Mouse (Mus musculus) liver, postnatal 0 days (tissue): Measurements from ENCODE around the gene Maco1. TPM values are rescaled to one million over a fixed set of nuclear protein-coding genes. Genes with fewer than 3 reads are reported as not detected.
"Not testable (repeated sequence)": the region's sequence is repeated elsewhere in the genome, so short reads cannot be mapped to it uniquely, and the experiment has no call there.

Source experiments
- ATAC-seq: fragments of 200-750 bp; cut with Nextera tagmentation; 2 replicates; pipeline ENCODE4 v1.8.0; 2017; ENCODE audit warnings: mild to moderate bottlenecking, moderate library complexity
- DNase-seq: peaks from one replicate; pipeline ENCODE4 v3.0.0-alpha.2; 2016
- H3K27ac ChIP-seq: fragments of 300-500 bp; sonication (generic); 2 replicates; pipeline ENCODE4 v1.5.1; 2014; ENCODE audit warnings: antibody characterized with exemption, moderate library complexity, mild to moderate bottlenecking, low read depth
- H3K27me3 ChIP-seq: fragments of 300-500 bp; sonication (generic); 2 replicates; pipeline ENCODE4 v1.6.1; 2014; ENCODE audit warnings: low read length, control low read depth, mixed read lengths; ENCODE audit not compliant: insufficient read depth
- H3K36me3 ChIP-seq: fragments of 300-500 bp; sonication (generic); replicated peaks from 2 replicates; pipeline ENCODE4 v1.6.1; 2014; ENCODE audit warnings: mild to moderate bottlenecking, control low read depth, low read length, moderate library complexity, mixed read lengths; ENCODE audit not compliant: insufficient read depth
- H3K4me1 ChIP-seq: fragments of 300-500 bp; sonication (generic); 2 replicates; pipeline ENCODE4 v1.6.1; 2014; ENCODE audit warnings: antibody characterized with exemption, mild to moderate bottlenecking, control low read depth; ENCODE audit not compliant: insufficient read depth
- H3K4me2 ChIP-seq: fragments of 300-500 bp; sonication (generic); 2 replicates; pipeline ENCODE4 v1.6.1; 2014; ENCODE audit warnings: low read depth, mild to moderate bottlenecking, low read length, moderate library complexity, mixed read lengths
- H3K4me3 ChIP-seq: fragments of 300-500 bp; sonication (generic); 2 replicates; pipeline ENCODE4 v1.5.1; 2014; ENCODE audit warnings: low read depth, low read length
- H3K9ac ChIP-seq: fragments of 300-500 bp; sonication (generic); replicated peaks from 2 replicates; pipeline ENCODE4 v1.6.1; 2014; ENCODE audit warnings: mild to moderate bottlenecking, moderate library complexity
- H3K9me3 ChIP-seq: fragments of 300-500 bp; sonication (generic); 2 replicates; pipeline ENCODE4 v1.6.1; 2016; ENCODE audit warnings: mild to moderate bottlenecking, control low read depth, low read length, mixed read lengths
- CTCF ChIP-seq: sonication (generic); IDR thresholded peaks from 2 replicates; pipeline ENCODE4 v1.5.1; 2016; ENCODE audit warnings: antibody characterized with exemption, low read depth
- EP300 ChIP-seq: IDR thresholded peaks from 2 replicates; pipeline ENCODE4 v1.6.1; 2016; ENCODE audit warnings: antibody characterized with exemption, low read depth, mild to moderate bottlenecking
- WGBS: fragments of 180-500 bp; shearing (Covaris S2); extraction: QIAGEN DNeasy Blood & Tissue Kit; methylation state at CpG from one replicate; pipeline ENCODE4 v1.1.7; 2014; ENCODE audit not compliant: insufficient replicate concordance; 5-methylcytosine and 5-hydroxymethylcytosine counted together
- polyA plus RNA-seq: library from polyadenylated mRNA; unstranded; fragments of >200 nt; fragmentation: Nextera tagmentation; extraction: Ambion mirVana; gene quantifications from 2 replicates; pipeline ENCODE4 v1.2.1, GENCODE M21; 2015

Gene Maco1
- polyA plus RNA-seq, 1 experiment from 2014 or later: 14.6 TPM

GRCm38 (mm10) chr4:134850551-134850950 lies 2.6 kb downstream of the Maco1 start:
- no peaks in the 10 kb centered on the region for H3K36me3 ChIP-seq
- ATAC-seq: no peak
- H3K4me3 ChIP-seq: no peak overlapping the region
- H3K9ac ChIP-seq: no peak overlapping the region
- no peaks in the 10 kb centered on the region for H3K27me3 ChIP-seq
- peaks cover 25% of the 10 kb centered on the region for H3K4me1 ChIP-seq
- no peaks in the 10 kb centered on the region for H3K9me3 ChIP-seq
- TF ChIP-seq CTCF (no peak), EP300 (no peak)
- no peak for DNase-seq
- 78% methylated on average over 4 of the region's 4 CpGs for WGBS
- H3K27ac ChIP-seq: no peak overlapping the region
- H3K4me2 ChIP-seq: no peak overlapping the region

- Histone ChIP-seq H3K4me1 (peaks cover 31% of the 10 kb centered on the region), H3K36me3 (no peaks in the 10 kb centered on the region), H3K27me3 (no peaks in the 10 kb centered on the region), H3K9ac (no peak overlapping the region), H3K9me3 (no peaks in the 10 kb centered on the region), H3K27ac (no peak overlapping the region; the same call in 1 of the 2 replicates), H3K4me2 (peak overlapping the region; percentile 7; the same call in 1 of the 2 replicates), H3K4me3 (no peak overlapping the region)
- TF ChIP-seq CTCF: no peak
- TF ChIP-seq EP300: no peak
- DNase-seq (no peak), ATAC-seq (no peak)
- WGBS: 55% methylated on average over 4 of the region's 4 CpGs
Observed at GRCm38 (mm10) chr4:134847587-134847986, 5.6 kb downstream of the Maco1 start.

- DNase-seq: no peak
- peaks cover 24% of the 10 kb centered on the region for H3K4me1 ChIP-seq
- no peak for ATAC-seq
Observed at GRCm38 (mm10) chr4:134843566-134843965, 9.6 kb downstream of the Maco1 start.

GRCm38 (mm10) chr4:134840231-134840630 lies 12.9 kb downstream of the Maco1 start:
- no peaks in the 10 kb centered on the region for H3K27me3 ChIP-seq
- H3K4me3 ChIP-seq: no peak overlapping the region
- H3K4me1 ChIP-seq: peaks cover 9% of the 10 kb centered on the region
- H3K9ac ChIP-seq: no peak overlapping the region
- no peak for DNase-seq
- 90% methylated on average over 1 of the region's 1 CpGs for WGBS
- no peaks in the 10 kb centered on the region for H3K9me3 ChIP-seq
- no peak for ATAC-seq
- H3K4me2 ChIP-seq: no peak overlapping the region
- H3K36me3 ChIP-seq: peaks cover 12% of the 10 kb centered on the region
- TF ChIP-seq CTCF (no peak), EP300 (no peak)
- H3K27ac ChIP-seq: no peak overlapping the region

More at GRCm38 (mm10) chr4:134843566-134843965, 9.6 kb downstream of the Maco1 start:
- TF ChIP-seq CTCF (no peak), EP300 (no peak)
- H3K9me3 ChIP-seq: no peaks in the 10 kb centered on the region
- no peak overlapping the region for H3K4me3 ChIP-seq
- WGBS: 66% methylated on average over 4 of the region's 4 CpGs
- no peak overlapping the region for H3K9ac ChIP-seq
- no peak overlapping the region for H3K4me2 ChIP-seq
- no peaks in the 10 kb centered on the region for H3K27me3 ChIP-seq
- H3K36me3 ChIP-seq: no peaks in the 10 kb centered on the region
- H3K27ac ChIP-seq: no peak overlapping the region

GRCm38 (mm10) chr4:134838706-134839105 lies 14.4 kb downstream of the Maco1 start:
- DNase-seq: not testable (repeated sequence)

GRCm38 (mm10) chr4:134838221-134838620 lies 14.9 kb downstream of the Maco1 start:
- ATAC-seq (no peak), DNase-seq (no peak)
- H3K27me3 ChIP-seq: no peaks in the 10 kb centered on the region
- H3K4me1 ChIP-seq: peaks cover 6% of the 10 kb centered on the region; the same call in 1 of the 2 replicates
- TF ChIP-seq EP300: no peak
- no peak for TF ChIP-seq CTCF
- no peak overlapping the region for H3K4me2 ChIP-seq
- no peak overlapping the region for H3K27ac ChIP-seq
- H3K9ac ChIP-seq: no peak overlapping the region
- no peak overlapping the region for H3K4me3 ChIP-seq
- 35% methylated on average over 1 of the region's 1 CpGs for WGBS
- no peaks in the 10 kb centered on the region for H3K9me3 ChIP-seq
- H3K36me3 ChIP-seq: peaks cover 20% of the 10 kb centered on the region

More at GRCm38 (mm10) chr4:134838706-134839105, 14.4 kb downstream of the Maco1 start:
- H3K9ac ChIP-seq, H3K9me3 ChIP-seq, H3K4me2 ChIP-seq, H3K27ac ChIP-seq, H3K4me1 ChIP-seq, H3K4me3 ChIP-seq, H3K27me3 ChIP-seq, ATAC-seq: not testable (repeated sequence)
- 76% methylated on average over 3 of the region's 3 CpGs for WGBS
- H3K36me3 ChIP-seq: peaks cover 16% of the 10 kb centered on the region

- no peak for ATAC-seq
- Histone ChIP-seq H3K36me3 (peaks cover 32% of the 10 kb centered on the region), H3K4me1 (peaks cover 4% of the 10 kb centered on the region; the same call in 1 of the 2 replicates), H3K9ac (no peak overlapping the region), H3K9me3 (no peaks in the 10 kb centered on the region), H3K4me2 (no peak overlapping the region), H3K27me3 (no peaks in the 10 kb centered on the region), H3K4me3 (no peak overlapping the region), H3K27ac (no peak overlapping the region)
- TF ChIP-seq EP300: no peak
- TF ChIP-seq CTCF: no peak
- 88% methylated on average over 4 of the region's 4 CpGs for WGBS
- no peak for DNase-seq
Observed at GRCm38 (mm10) chr4:134835486-134835885, 17.7 kb downstream of the Maco1 start.
